Mouse (Mus musculus) layer of hippocampus, postnatal 14 days (tissue): ENCODE measurements around the gene Myo1h. TPM values are rescaled to one million over a fixed set of nuclear protein-coding genes. Genes with fewer than 3 reads are reported as not detected.

Source experiments
- DNase-seq, 2 experiments: peaks; one replicate each; pipeline ENCODE4 v3.0.0; 2021 to 2022; ENCODE audit warnings: low spot score in 2 of 2, mixed read lengths in 1 of 2
- total RNA-seq, 2 experiments: library from RNA; stranded (reverse); gene quantifications; 2 replicates each; pipeline ENCODE4 v1.2.3; 2021

Myo1h gene
- total RNA-seq, 2 experiments from 2014 or later = 0.74 to 0.98 TPM

DNA sequence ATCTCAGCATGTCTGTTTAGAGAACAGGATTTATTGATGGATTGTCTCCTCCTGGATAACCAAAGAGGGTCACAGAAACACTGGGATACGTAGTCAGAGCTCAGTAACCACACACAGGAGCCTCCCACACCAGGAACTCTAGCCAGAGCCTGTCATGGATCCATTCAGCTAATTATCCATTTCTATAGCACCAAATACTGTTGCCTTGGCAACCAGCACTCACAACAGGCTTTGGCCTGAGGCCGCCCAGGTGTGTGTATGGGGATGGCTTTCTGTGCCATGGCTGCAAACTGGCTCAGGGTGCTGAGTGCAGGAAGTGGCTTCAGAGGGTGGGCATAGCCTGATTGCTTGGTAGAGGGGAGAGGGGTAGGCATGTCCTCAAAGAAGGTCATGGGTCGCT lies 1.0 kb downstream of the Myo1h start:
- peak in 1 of 2 experiments; percentile 13 for DNase-seq

DNA sequence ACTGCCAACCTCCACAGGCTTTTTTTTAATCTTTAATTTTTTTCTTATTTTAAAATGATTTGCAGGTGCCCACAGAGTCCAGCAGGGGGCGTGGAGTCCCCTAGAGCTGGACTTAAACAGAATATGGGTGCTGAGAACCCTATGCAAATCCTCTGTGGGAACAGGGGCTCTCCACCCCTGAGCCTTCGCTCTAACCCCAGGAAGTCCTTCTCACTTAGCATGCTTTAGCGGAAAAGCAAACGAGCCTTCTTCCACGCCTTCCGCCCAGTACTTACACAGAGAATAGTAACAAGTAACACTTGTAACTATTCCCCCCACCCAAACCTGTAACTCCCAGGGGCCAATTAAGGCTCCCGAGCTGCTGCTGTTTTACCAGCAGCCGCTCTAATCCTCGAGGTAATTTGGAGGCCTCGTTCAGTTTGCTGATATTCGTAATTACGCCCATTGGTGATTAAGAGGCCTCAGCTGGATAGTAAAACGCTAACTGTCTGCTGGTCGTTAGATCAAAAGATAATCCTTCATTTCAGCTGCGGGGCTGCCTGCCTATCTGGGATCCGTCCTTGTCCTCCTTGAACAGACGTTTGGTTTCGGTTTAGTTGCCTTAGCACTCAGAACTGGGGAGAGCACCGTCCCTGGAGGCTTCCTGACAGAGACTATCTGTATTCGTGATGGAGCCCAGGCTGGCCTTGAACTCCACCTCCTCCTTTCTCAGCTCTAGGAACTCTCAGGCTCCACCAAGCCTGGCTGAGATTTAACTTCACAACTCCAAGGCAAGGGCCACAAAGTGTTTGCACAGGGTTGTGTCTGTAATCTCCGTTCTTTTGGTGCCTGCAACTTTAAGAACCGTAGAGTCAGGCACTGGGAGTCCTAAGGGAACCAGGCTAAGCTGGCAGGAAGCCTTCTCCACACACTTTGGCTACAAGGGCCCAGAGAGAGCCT lies 8.0 kb downstream of the Myo1h start:
- DNase-seq = no peak

DNA sequence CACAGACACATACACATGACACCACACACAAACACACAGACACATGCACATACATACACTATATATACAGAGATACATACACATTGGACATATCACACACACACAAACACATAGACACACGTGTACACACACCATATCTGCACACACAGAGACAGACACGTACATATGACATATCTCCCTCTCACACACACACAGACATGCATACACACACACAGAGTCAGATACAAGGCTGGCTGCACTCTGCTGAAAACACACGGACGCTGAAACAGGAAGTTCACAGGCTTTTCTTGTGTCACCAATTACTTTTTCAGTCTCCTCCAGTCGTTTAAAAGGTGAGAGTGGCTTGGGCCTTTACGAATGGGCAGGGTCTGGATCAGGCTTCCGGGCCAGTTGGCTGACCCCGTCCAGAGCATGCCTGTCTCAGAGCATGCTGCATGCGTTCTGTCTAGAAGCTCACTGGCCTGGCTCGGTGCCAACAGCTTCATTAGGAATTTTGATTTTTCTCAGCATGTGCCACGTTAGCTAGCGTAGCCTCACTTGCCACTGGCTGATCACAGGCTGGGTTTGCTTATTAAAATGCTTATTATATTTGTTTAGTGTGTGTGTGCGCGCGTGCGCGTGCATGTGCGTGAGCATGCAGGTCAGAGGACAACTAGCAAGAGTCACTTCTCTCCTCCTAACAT lies 9.4 kb downstream of the Myo1h start:
- peak in 1 of 2 experiments; percentile 9 for DNase-seq

DNA sequence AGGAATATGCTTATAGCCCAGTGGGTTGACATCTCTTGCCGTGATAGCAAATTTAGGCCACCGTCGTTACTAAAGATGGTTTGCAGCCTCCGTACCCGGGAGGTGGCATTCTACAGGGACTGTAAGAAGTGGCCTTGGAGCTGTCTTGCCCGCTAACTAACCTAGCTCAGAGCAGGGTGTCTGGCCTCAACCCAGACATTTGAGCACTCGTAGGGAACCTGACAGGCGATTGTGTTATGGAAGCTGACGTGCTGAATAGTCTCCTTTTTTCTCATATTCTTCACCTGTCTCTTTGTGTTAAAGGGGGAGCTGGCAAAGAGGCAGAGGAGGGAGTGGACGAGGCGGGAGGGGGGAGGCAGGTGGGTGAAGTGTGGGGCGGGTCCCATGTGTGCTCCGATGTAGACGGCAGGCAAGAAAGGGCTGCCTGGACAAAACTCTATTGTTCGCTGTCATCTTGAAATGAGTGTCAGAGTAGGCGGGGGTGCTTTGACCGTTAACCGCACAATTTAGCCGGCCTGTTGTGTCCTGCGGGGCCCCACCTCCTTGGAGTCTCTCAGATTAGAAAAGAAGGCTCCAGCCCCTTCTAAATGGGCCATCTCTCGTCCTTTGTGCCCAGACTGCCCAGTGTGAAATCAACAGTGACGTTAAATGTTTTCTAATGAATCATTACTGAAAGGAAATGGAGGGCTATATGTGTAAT lies 10.3 kb downstream of the Myo1h start:
- DNase-seq = no peak

DNA sequence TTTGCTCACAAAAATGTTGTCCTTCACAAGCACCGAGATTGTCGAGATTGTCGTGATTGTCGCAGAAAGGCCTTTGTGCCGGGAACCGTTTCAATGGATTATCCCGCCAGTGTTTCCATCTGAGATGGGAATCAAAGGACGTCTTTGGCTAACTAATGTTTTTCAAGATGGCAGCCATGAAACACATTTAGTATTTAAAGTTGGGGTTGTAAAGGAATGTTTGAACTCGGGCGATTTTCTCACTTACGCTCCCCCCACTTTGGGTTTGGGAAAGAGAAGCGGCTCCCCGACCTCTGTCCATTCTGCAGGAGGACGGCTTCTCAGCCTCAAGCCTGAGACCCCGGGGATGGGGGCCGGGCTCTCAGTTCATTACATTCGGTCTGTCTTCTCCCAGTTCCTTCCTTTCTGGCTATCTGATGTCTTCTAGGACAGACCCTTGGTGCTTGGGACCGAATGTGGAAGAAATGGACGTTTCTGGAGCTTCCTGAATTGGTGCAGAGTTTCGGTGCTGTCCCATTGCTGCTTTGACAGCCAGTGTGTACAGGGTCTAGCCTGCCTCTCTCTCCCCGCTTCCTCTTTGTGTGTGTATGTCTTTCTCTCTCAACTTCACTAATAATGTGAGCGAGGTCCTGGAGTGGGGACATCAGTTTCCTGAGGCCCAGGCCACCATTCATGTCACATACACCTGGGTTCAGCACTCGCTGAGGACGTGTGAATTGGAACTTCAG lies 11.1 kb downstream of the Myo1h start:
- no peak for DNase-seq

DNA sequence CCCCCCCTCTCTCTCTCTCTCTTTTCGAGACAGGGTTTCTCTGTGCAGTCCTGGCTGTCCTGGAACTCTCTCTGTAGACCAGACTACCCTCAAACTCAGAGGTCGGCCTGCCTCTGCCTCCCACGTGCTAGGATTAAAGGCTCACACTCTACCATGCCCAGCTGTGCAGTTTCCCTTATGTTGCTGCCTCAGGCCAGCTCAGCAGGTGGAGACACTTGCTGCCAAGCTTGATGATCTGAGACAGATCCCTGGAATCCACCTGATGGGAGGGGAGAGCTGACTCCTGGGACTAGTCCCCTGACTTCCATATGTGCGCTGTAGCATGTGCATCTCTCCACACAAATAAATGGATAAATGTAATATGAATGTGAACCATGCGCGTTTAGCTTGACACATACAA lies 14.2 kb downstream of the Myo1h start:
- DNase-seq = no peak

DNA sequence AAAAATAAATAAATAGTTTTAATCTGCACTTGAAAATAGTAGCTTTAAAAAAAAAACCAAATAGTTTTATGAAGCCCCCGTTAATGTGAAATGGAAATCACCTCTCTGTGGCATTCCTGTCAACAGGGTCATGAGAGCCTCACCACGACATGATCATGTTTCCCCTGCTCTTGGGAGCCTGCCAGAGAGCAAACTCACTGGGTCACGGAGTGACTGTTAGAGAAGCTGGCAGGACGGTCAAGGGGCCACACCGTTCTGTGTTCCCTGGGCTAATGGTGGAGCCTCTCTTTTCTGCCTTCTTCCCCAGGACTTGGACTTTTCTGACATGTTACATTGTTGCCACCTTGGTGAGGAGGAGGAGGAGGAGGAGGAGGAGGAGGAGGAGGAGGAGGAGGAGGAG lies 17.5 kb downstream of the Myo1h start:
- DNase-seq = no peak

DNA sequence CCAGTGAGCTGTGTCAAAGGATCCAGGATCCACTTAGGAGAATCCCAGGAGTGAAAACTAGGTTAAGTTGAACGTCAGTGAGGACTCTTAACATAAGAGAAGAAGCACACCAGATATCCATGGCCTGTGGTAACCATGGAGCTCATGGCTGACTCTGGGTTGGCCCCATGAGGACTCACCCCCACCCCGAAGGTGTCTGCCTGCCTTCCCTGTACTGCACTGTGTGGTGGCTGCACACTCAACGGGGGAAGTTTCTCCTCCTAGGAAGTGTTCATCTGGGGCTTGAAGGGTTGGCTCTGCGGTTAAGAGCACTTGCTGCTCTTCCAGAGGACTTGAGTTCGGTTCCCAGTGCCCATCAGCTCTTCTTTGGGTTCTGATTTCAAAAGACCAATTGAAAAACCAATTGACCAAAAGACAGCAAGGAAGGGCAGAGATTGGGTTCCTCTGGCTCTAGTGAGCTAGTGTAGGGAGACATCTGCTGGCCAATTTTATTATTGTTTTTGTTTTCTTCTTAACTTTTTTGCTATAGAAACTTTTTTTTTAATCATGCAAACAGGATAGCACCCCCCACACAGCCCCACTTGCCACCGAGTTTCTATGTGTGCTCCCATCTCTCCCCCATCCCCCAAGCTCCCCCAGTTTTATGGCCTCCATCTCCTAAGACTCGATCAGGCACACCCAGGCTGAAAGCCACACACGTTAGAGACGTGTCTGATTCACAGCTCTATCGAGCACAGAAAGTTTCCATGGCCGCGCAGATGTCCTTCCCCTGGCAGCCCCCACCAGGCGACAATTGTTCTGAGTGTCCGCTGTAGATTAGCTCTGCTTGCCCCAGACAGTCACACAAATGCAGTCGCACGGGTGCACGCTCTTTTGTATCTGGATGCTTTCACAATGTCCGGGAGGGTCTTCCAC lies 20.1 kb downstream of the Myo1h start:
- DNase-seq = peak; percentile 8 to 63

DNA sequence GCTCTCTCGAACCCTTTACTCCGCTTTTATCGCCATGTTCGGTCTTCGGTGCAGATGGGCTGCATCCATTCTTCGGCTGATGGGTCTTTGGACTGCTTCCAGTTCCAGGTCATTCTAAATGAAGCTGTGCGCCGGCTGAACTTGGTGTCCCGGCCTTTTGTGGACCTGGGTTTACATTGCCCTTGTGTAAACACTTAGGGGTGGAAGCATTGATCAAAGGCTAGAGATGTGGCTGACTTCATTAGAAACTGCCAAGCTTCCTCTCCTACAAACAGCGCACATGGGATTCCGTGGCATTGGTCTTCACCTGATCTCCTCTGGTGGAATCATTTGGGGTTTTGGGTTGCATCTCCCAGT lies 20.7 kb downstream of the Myo1h start:
- DNase-seq = no peak

DNA sequence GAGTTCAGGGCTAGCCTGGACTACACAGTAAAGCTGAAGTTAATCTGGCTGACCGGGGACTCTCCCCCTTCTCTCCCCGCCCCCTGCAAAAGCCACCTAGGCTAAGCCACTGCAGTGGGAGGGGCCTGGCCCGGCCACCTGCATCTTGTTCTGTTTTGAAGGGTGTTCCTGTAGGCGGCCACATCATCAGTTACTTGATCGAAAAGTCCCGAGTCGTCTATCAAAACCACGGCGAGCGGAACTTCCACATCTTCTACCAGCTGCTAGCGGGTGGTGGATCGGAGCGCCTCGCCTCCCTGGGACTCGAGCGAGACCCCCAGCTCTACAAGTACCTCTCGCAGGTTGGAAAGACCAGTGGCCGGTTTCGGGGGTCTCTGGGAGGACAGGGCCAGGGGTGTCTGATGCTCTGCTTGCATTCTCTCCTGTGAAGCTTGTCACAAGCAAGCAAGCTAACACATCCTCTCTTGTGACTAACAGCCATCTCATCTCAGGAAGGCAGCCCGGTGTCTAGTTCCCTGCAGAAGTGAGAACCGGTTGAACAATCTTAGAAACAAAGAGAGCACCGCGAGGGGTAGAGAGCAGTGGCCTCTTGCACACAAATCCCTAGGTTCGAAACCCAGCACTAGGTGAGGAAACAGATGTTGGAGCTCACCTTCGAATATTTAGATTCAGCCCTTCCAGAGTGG lies 34.3 kb downstream of the Myo1h start:
- no peak for DNase-seq

DNA sequence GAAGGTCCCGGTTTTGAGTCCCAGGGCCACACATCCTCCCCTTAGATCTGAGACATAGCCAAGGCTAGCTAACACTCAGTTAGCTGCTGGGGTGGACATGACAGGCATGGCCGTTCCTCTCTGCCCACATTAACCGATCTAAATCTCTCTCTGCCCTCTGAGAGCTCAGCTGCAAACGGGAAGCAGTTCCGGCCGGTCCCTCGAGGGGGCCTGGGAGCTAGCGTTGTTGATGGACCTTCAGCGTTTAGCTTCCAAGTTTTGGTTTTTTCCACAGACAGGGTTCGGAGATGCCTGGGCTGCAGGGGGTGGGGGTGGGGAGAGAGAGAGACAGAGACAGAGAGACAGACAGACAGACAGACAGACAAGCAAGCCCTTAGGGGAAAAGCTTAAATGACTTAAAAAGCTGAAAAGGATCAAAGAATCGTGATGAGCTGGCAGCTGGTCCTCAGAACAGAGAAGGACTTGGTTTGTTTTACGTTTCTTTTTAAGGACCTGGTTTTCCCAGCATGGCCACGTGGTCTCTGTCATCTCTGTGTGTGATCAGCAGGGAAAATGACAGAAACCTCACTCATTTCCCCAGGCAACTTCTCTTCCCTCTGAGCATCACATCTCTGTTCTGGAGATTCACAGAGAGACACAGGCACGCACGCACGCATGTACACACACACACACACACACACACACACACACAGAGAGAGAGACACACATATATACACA lies 35.0 kb downstream of the Myo1h start:
- peak; percentile 16 to 17 for DNase-seq

DNA sequence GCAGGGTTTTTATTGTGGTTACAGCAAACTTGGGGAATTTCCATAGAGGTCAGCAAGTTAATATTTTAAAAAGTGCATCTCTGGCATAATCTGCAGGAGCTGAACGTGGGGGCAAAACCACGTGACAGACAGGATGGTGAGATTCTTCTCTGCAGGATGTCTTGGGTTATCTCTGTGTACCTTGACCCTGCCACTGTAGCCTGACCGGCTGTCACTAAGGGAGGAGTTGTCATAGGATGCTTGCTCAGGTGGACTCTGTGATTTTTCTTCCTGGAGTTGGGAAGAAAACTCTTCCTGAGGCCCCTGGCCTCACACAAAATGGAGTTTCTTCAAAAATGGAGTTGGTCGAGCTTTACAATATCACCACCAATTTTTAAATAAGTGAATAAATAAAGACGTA lies 54.0 kb downstream of the Myo1h start:
- DNase-seq = no peak

DNA sequence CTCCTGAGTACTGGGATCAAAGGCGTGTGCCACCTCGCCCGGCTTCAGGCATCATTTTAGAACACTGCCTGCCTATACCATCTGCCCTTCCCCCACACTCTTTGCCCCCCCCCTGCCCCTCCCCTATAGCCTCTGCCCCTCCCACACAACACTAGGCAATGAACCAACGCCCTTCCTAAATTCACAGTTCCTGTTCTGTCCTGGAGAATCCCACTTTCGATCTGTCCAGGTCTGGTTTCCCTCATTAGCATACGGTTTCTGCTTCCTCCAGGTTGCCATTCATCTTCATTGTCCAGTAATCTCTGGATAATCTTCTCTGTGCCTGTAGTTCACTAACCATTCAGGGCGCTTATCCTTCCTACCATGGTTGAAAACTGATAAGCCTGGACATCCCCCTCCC lies 54.6 kb downstream of the Myo1h start:
- DNase-seq = no peak

DNA sequence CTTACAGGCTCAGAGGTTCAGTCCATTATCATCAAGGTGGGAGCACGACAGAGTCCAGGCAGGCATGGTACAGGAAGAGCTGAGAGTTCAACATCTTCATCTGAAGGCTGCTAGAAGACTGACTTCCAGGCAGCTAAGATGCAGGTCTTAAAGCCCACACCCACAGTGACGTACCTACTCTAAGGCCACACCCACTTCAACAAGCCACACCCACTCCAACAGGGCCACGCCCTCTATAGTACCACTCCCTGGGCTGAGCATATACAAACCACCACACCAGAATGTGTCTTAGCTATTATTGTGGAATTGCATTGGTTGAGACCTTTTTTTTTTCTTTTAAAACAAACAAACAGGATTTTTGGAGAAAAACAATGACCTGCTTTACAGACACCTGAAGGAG lies 56.6 kb downstream of the Myo1h start:
- no peak for DNase-seq

DNA sequence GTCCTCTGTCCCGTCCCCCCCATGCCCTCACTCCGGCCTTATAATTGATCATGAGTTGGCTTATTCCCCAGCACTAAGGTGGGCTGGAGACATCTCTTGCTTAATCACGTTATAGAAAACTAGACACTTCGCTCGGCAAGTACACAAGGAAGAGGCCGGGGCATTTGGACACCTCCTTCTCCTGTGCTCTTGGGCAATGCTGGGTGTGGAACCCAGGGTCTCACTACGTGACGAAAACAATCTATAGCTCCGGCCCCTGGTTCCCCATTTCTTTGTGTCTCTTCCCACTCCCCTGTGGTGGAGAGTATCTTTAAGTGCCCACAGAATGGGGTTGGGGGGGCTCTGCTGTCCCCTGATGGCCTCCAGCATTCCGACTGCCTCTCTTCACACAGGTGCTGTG lies 58.0 kb downstream of the Myo1h start:
- no peak for DNase-seq

DNA sequence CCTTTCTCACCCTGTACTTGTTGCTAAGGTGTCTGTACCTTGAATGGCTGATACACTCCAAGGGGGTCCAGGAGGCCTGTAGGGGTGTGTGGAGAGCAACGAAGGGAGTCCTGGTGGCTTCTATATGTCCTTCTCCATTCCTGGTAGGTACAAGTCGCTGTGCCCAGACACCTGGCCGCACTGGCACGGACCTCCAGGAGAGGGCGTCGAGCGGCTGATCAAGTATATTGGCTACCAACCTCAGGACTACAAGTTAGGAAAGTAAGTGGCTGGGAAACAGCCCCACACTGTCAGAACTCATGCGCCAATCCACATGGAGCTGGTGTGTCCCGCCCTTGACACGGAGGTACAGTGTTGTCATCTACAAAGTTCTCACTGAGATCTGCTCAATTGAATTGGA lies 62.5 kb downstream of the Myo1h start:
- DNase-seq = no peak

DNA sequence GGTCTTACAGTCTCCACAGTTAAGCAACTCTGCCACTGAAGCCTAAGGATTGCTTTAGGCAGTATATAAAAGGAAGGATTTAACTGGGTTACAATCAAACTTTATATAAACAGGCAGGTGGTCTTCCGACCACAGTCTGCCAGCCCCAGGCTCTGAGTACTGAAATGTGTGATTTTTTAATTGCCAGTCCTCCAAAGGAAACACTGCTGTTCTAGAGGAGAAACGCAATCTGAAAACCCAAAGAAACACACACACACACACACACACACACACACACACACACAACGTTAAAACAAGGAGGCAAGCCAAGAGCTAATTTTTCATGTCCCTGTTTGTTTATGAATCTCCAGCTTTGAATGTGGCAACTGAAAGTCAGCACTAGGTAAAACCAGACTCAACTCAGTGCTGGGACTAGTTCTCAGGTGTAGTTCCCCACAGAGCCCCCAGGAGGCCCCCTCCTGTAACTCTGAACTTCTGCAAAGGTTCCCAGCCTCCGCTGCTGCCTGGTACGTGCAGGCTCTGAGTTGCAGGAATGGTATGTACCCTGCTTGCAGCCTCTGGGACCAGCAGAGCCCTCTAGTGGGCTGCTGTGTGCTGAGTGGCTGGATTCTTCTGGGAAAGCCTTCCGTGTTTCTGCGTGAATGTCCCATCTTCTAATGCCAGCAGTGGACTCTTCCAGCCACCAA lies 67.4 kb downstream of the Myo1h start:
- peak; percentile 61 to 67 for DNase-seq
